ENCODE assay signal across 8 mouse cellular contexts in the genomic region with DNA sequence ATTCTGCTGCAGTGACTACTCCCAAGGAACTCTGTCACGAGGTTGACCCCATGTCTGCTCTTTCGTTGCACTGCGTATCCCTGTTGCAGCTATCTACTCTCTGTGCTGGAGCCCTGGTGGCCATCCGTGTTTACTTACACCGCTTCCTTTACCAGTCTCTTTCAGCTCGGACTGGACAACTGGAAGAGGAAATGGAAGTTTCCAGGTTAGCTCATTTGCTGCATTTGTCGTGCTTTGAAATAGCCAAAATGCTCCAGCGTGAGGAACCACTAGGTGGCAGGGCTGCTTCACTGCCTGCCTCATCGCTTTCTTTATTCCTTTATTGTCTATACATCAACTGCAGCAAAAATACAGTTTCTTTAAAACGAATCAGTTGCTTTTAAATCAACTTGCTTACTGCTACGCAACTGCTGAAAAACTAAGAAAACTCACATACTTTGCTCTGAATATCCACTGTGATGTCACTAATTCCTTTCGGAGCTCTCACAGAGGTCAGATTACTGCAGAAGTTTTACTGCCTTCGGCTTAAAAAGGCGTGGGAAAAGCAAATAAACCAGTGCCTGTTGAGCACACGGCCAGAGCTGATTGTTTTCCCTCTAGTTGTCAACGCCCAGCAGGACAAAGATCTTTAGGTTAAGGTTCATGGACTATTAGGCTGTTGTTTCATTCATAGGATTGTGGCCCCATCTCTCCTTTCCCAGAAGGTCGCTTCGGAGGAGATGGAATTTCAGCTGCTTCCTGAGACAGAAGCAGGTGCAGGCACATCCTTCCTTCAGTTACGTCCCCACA. TPM values are rescaled to one million over a fixed set of nuclear protein-coding genes. Genes with fewer than 3 reads are reported as not detected.
DNase-seq lines count a peak whose midpoint lies in the region; ATAC-seq and TF ChIP-seq lines count a peak whose summit lies in the region.

No protein-coding gene starts in this region.

- WGBS in forebrain, embryonic 12.5 days: 9% methylated on average over 19 of the region's 19 CpGs
- 12% methylated on average over 19 of the region's 19 CpGs for WGBS in liver, postnatal 0 days (ENCODE audit: insufficient replicate concordance)
- WGBS in neural tube, embryonic 13.5 days: 7% methylated on average over 19 of the region's 19 CpGs
- 30% methylated on average over 19 of the region's 19 CpGs for WGBS in thymus, adult 2 months

- no peaks in the 10 kb centered on the region for H3K36me3 ChIP-seq in ES-Bruce4 (ENCODE audit: control insufficient read depth, insufficient read depth, low read length, poor library complexity, severe bottlenecking)
- no peaks in the 10 kb centered on the region for H3K36me3 ChIP-seq in forebrain, embryonic 12.5 days (replicated peaks)
- H3K36me3 ChIP-seq in liver, postnatal 0 days (replicated peaks; ENCODE audit: insufficient read depth, low read length): no peaks in the 10 kb centered on the region
- no peaks in the 10 kb centered on the region for H3K36me3 ChIP-seq in neural tube, embryonic 13.5 days
- H3K36me3 ChIP-seq in thymus, adult 2 months (ENCODE audit: control insufficient read depth, insufficient read depth, low read length): no peaks in the 10 kb centered on the region

- TF ChIP-seq POLR2A in ES-Bruce4 (IDR thresholded peaks at IDR 0.05; ENCODE audit: insufficient read depth, low read length): no peak
- TF ChIP-seq POLR2A in thymus, adult 2 months (IDR thresholded peaks at IDR 0.05; ENCODE audit: control insufficient read depth, extremely low read depth, insufficient read depth, low read length, poor library complexity): no peak

- TF ChIP-seq EP300 in ES-Bruce4 (IDR thresholded peaks at IDR 0.05; ENCODE audit: insufficient read depth, low read depth, low read length): no peak
- TF ChIP-seq EP300 in liver, postnatal 0 days (IDR thresholded peaks at IDR 0.05; ENCODE audit: low read depth): peak; percentile 78

- H3K9ac ChIP-seq in ES-Bruce4 (ENCODE audit: low read depth, poor library complexity, severe bottlenecking): peak overlapping the region; percentile 13; the same call in 1 of the 2 replicates
- H3K9ac ChIP-seq in forebrain, embryonic 12.5 days: 0 out of 2 replicates have a peak overlapping the region, but pooled peaks have one; percentile 21
- peak overlapping the region; percentile 46 for H3K9ac ChIP-seq in liver, postnatal 0 days (replicated peaks)
- peak overlapping the region; percentile 47 for H3K9ac ChIP-seq in neural tube, embryonic 13.5 days

- intact Hi-C loops in heart, postnatal 10 days (cut with DNase I): loop anchor here (1.0 to 5.0 kb wide), 2 partner anchors 65 to 264 kb away; no protein-coding TSS in a partner anchor

- peak overlapping the region; percentile 43 for H3K4me2 ChIP-seq in forebrain, embryonic 12.5 days
- H3K4me2 ChIP-seq in liver, postnatal 0 days (ENCODE audit: low read depth, low read length): peak overlapping the region; percentile 63
- peak overlapping the region; percentile 53 for H3K4me2 ChIP-seq in neural tube, embryonic 13.5 days

- H3K9me3 ChIP-seq in ES-Bruce4 (replicated peaks; ENCODE audit: control insufficient read depth, insufficient read depth, low read length, poor library complexity, severe bottlenecking): no peaks in the 10 kb centered on the region
- H3K9me3 ChIP-seq in forebrain, embryonic 12.5 days: no peaks in the 10 kb centered on the region
- no peaks in the 10 kb centered on the region for H3K9me3 ChIP-seq in liver, postnatal 0 days (ENCODE audit: low read length)
- no peaks in the 10 kb centered on the region for H3K9me3 ChIP-seq in neural tube, embryonic 13.5 days

- ATAC-seq in cerebellum, adult (ENCODE audit: insufficient number of reproducible peaks, low FRiP score, low TSS enrichment): peak; percentile 72; the same call in 1 of the 2 replicates
- ATAC-seq in forebrain, embryonic 12.5 days (ENCODE audit: low FRiP score): peak; percentile 63
- peak; percentile 90 for ATAC-seq in liver, postnatal 0 days
- ATAC-seq in neural tube, embryonic 13.5 days (ENCODE audit: low read depth): peak; percentile 56; the same call in 1 of the 2 replicates

- H3K4me3 ChIP-seq in ES-Bruce4 (ENCODE audit: low read depth, low read length): no peak overlapping the region
- 0 out of 2 replicates have a peak overlapping the region, but pooled peaks have one; percentile 16 for H3K4me3 ChIP-seq in forebrain, embryonic 12.5 days (replicated peaks)
- H3K4me3 ChIP-seq in liver, postnatal 0 days (ENCODE audit: low read depth, low read length): peak overlapping the region; percentile 21; the same call in 1 of the 2 replicates
- peak overlapping the region; percentile 24 for H3K4me3 ChIP-seq in neural tube, embryonic 13.5 days
- H3K4me3 ChIP-seq in thymus, adult 2 months (ENCODE audit: control insufficient read depth, insufficient read depth, low read length): no peak overlapping the region

- TF ChIP-seq CTCF in ES-Bruce4 (IDR thresholded peaks at IDR 0.05; ENCODE audit: low read depth, low read length): peak; percentile 77
- TF ChIP-seq CTCF in liver, postnatal 0 days (IDR thresholded peaks at IDR 0.05; ENCODE audit: low read depth): peak; percentile 98
- no peak for TF ChIP-seq CTCF in thymus, adult 2 months (IDR thresholded peaks at IDR 0.05; ENCODE audit: borderline replicate concordance, control insufficient read depth, extremely low read depth, insufficient read depth, low read length, poor library complexity)

- no peaks in the 10 kb centered on the region for H3K4me1 ChIP-seq in ES-Bruce4 (ENCODE audit: control insufficient read depth, insufficient read depth, low read length)
- peaks cover 11% of the 10 kb centered on the region for H3K4me1 ChIP-seq in forebrain, embryonic 12.5 days
- 0 out of 2 replicates have a peak, but pooled peaks cover 2% of the 10 kb centered on the region for H3K4me1 ChIP-seq in liver, postnatal 0 days (ENCODE audit: insufficient read depth)
- H3K4me1 ChIP-seq in neural tube, embryonic 13.5 days (replicated peaks): peaks cover 12% of the 10 kb centered on the region
- peaks cover 2% of the 10 kb centered on the region; the same call in 1 of the 2 replicates for H3K4me1 ChIP-seq in thymus, adult 2 months (replicated peaks; ENCODE audit: control insufficient read depth, insufficient read depth, low read length)

- peak overlapping the region; percentile 81 for H3K27ac ChIP-seq in ES-Bruce4 (ENCODE audit: insufficient read depth, low read length)
- H3K27ac ChIP-seq in forebrain, embryonic 12.5 days: peak overlapping the region; percentile 51; the same call in 1 of the 2 replicates
- peak overlapping the region; percentile 93 for H3K27ac ChIP-seq in liver, postnatal 0 days (ENCODE audit: low read depth)
- H3K27ac ChIP-seq in neural tube, embryonic 13.5 days (replicated peaks): peak overlapping the region; percentile 52; the same call in 1 of the 2 replicates
- no peak overlapping the region; the same call in 1 of the 2 replicates for H3K27ac ChIP-seq in thymus, adult 2 months (ENCODE audit: control insufficient read depth, insufficient read depth, low read length)

- H3K27me3 ChIP-seq in ES-Bruce4 (ENCODE audit: control insufficient read depth, insufficient read depth, low read length, poor library complexity, severe bottlenecking): no peaks in the 10 kb centered on the region
- no peaks in the 10 kb centered on the region for H3K27me3 ChIP-seq in forebrain, embryonic 12.5 days
- no peaks in the 10 kb centered on the region for H3K27me3 ChIP-seq in liver, postnatal 0 days (ENCODE audit: insufficient read depth, low read length)
- peaks cover 4% of the 10 kb centered on the region; the same call in 1 of the 2 replicates for H3K27me3 ChIP-seq in neural tube, embryonic 13.5 days
- H3K27me3 ChIP-seq in thymus, adult 2 months (ENCODE audit: control insufficient read depth, insufficient read depth, low read length): no peaks in the 10 kb centered on the region

- peak; percentile 77 to 80 for DNase-seq in heart, postnatal 10 days
- peak; percentile 79 to 85 for DNase-seq in kidney, postnatal 4 days
- peak; percentile 76 for DNase-seq in liver, postnatal 0 days
- peak; percentile 70 for DNase-seq in thymus, adult 2 months

RNA-seq across cellular contexts. Expression of gene Thumpd3, which starts 7.9 kb away (rescaled TPM):
- 77.5 and 79.8 TPM in 2 replicates for polyA plus RNA-seq in ES-Bruce4 (2011; ENCODE audit: insufficient read depth, insufficient read length, low read depth, missing spikeins)
- polyA plus RNA-seq in forebrain, embryonic 12.5 days (2016; fragmentation: Nextera tagmentation; extraction: Ambion mirVana): 66.5 and 68.4 TPM in 2 replicates
- 10 to 100 TPM; 20.3 to 21.8 TPM for total RNA-seq in heart, postnatal 10 days (2021)
- 23.8 and 25.1 TPM in 2 replicates for polyA plus RNA-seq in liver, postnatal 0 days (2015; fragmentation: Nextera tagmentation; extraction: Ambion mirVana)
- 58.8 and 64.5 TPM in 2 replicates for polyA plus RNA-seq in neural tube, embryonic 13.5 days (2015; fragmentation: Nextera tagmentation; extraction: Ambion mirVana)
- polyA plus RNA-seq in thymus, adult 2 months (2012; rRNA removed): 10.7 and 13.4 TPM in 2 replicates

RNA-seq across cellular contexts. Expression of gene Setd5, which starts 39.0 kb away (rescaled TPM):
- polyA plus RNA-seq in ES-Bruce4 (2011; ENCODE audit: insufficient read depth, insufficient read length, low read depth, missing spikeins): 228 and 233 TPM in 2 replicates
- polyA plus RNA-seq in forebrain, embryonic 12.5 days (2016; fragmentation: Nextera tagmentation; extraction: Ambion mirVana): 63.9 and 64.1 TPM in 2 replicates
- 10 to 100 TPM; 70.3 to 74.2 TPM for total RNA-seq in heart, postnatal 10 days (2021)
- 17.3 and 19.7 TPM in 2 replicates for polyA plus RNA-seq in liver, postnatal 0 days (2015; fragmentation: Nextera tagmentation; extraction: Ambion mirVana)
- 50.3 and 54.0 TPM in 2 replicates for polyA plus RNA-seq in neural tube, embryonic 13.5 days (2015; fragmentation: Nextera tagmentation; extraction: Ambion mirVana)
- polyA plus RNA-seq in thymus, adult 2 months (2012; rRNA removed): 51.8 and 52.2 TPM in 2 replicates

Comparison
In these comparisons a context has a peak if more than half of its experiments do, and no peak if none do; other contexts are left out.
1. H3K4me3 ChIP-seq: peak in forebrain, embryonic 12.5 days (single experiment), liver, postnatal 0 days (single experiment) and neural tube, embryonic 13.5 days (single experiment); none in ES-Bruce4 (single experiment) and thymus, adult 2 months (single experiment).
2. Peak in every context shown above with its lines, with median percentiles within 50 percentile points of each other: H3K9ac ChIP-seq, ATAC-seq, H3K4me2 ChIP-seq and DNase-seq.